Mouse (Mus musculus): ENCODE measurements around the gene Olfr551. TPM values are rescaled to one million over a fixed set of nuclear protein-coding genes. Genes with fewer than 3 reads are reported as not detected.

Gene Olfr551
- not detected for polyA plus RNA-seq (2017; shearing (Covaris generic))

DNA sequence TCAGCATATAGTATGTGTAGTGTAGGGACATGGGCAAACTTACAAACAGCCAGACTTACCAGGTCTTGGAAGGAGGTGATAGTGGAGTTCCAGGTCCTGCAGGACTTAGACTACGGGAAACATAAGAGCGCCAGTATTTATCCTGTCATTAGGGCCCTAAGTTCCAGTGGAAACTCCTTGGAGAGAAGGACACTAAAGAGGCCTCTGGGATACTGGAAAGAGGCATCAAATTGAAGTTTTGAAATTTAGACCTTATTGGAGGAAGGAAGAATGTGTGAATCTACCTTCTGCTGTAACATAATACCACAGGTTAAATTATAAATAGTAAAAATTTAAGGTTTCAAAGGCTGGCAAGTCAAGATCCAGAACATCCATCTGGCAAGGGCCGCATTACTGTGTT is at the start of gene Olfr551:
Gene Olfr551 (minus strand): TSS at position 101 of the 400 bp plus-strand sequence.

GRCm38 (mm10) chr7:102638132-102638531 is 46.4 kb upstream of the Olfr551 start, which contains the start of gene Olfr554:
TSS of gene Olfr554 (plus strand) at chr7:102638432.

DNA sequence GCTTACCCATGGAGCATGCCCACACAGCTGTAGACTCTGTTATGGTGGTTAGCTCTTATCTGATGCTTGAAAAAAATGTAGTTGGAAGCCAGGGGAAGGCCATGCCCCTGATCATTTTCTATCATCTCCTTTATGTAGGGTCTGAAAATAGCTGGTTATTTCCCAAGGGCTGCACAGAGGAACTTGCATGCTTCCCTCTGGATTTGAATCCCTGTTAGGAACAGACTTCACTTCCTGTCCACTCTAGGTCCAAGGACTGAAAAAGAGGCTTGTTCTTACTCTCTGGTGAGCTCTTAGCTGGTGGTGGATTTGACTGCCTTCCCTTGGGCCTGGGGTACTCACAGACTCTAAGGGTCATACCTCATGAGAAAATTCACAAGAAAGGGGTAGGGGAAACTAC is 26.4 kb upstream of the Olfr551 start, which contains the start of gene Olfr553:
Gene Olfr553 (minus strand): TSS at position 101 of the 400 bp plus-strand sequence.

DNA sequence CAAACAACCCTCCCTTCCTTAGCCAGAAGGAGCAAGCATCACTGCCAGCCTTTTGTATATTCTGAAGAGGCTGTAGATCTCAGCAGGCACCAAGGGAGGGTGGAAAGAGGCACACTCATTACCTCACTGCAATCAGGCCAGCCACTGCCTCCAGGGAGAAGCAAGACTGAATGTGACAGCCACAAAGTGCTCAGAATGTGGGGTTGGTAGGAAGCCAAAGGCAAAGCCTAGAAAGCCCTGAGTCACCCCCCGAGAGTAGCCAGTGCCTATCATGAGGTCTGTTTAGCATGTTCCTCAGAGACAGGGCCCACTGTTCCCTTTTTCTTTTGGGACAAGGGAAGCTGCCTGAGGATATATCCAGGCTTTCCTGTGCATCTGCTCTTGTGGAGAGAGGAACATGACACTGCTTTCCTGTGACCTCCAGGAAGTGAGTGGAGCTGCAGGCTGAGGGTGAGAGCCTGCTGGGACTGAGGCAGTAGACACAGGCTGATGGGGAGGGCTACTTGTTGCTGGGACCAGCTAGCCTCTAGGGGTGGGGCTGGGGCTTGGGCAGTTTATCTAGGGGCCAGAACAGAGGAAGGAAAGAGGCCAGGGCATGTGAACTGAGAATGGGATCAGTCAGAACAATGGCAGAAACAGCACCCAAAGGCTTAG is 5.8 kb upstream of the Olfr551 start, which contains the start of gene Olfr552:
Gene Olfr552 (plus strand): TSS at position 393 of the 654 bp plus-strand sequence.

GRCm38 (mm10) chr7:102571142-102571541 is 20.5 kb downstream of the Olfr551 start, which contains the start of gene Olfr550:
TSS of gene Olfr550 (plus strand) at chr7:102571442.

GRCm38 (mm10) chr7:102564999-102565997 is 26.4 kb downstream of the Olfr551 start, which contains the start of gene Trim21:
TSS of gene Trim21 (minus strand) at chr7:102565486.

GRCm38 (mm10) chr7:102549570-102549969 is 42.1 kb downstream of the Olfr551 start, which contains the start of gene Olfr549:
TSS of gene Olfr549 (plus strand) at chr7:102549870.

DNA sequence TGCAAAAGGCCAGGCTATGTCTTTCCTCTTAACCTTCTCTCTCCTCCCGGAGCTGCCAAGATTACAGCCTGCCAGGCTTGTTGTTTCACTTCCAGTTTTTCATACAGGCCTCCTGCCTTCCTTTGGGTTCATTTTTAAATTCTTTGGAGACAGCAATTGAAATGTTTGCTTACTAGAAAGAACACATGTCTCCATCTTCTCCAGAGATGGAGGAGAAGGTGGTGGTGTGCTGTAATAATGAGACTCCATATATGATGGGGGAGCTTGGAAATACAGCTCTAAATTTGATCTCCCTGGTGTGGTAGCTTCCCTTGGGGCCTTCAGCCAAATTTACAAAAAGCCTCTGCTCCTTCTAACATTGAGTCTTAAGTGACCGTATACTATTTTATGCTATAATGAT is 51.1 kb downstream of the Olfr551 start, which contains the start of gene Olfr548-ps1:
Gene Olfr548-ps1 (plus strand): TSS at position 301 of the 400 bp plus-strand sequence.

DNA sequence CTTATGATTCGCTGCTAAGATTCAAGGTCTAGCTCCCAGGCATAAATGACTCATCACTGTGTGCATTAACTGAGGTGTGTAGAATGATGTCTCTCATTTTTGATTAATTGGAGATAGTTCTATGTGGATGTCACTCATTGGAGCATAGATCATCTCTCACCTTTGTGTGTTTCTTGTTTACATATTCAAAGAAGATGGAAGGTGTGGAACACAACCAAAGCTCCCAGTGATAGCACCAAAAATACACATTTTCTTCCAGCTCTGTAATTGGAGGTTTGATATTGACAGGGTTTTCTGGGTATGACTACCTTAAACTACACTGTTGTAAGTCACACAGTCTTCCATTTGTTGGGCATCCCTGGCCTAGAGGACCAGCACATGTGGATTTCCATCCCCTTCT is 57.2 kb downstream of the Olfr551 start, which contains the start of gene Olfr547:
Gene Olfr547 (plus strand): TSS at position 301 of the 400 bp plus-strand sequence.

Other genes with a start within 250 kb of the Olfr551 start
- gene Rrm1, start 150.2 kb downstream of the Olfr551 start, polyA plus RNA-seq (2017; shearing (Covaris generic)), result 10 to 100 TPM; 40.4 to 42.0 TPM
- gene Olfr543, start 110.2 kb downstream of the Olfr551 start, polyA plus RNA-seq (2017; shearing (Covaris generic)), result 1 to 10 TPM in 1 of 2 experiments, not detected in 1; 1.2 TPM
- 1 to 10 TPM in 1 of 2 experiments, under 1 TPM in 1; 0.28 to 2.7 TPM for gene Olfr544, start 103.6 kb downstream of the Olfr551 start, polyA plus RNA-seq (2017; shearing (Covaris generic))
- gene Olfr545, start 92.3 kb downstream of the Olfr551 start, polyA plus RNA-seq (2017; shearing (Covaris generic)), result under 1 TPM; 0.28 to 0.97 TPM
- not detected for gene Olfr547, start 57.1 kb downstream of the Olfr551 start, polyA plus RNA-seq (2017; shearing (Covaris generic))
- gene Olfr548-ps1, start 51.0 kb downstream of the Olfr551 start, polyA plus RNA-seq (2017; shearing (Covaris generic)), result not detected
- under 1 TPM in 1 of 2 experiments, not detected in 1; 0.69 TPM for gene Olfr549, start 42.0 kb downstream of the Olfr551 start, polyA plus RNA-seq (2017; shearing (Covaris generic))
- 10 to 100 TPM; 96.3 to 99.0 TPM for gene Trim21, start 26.4 kb downstream of the Olfr551 start, polyA plus RNA-seq (2017; shearing (Covaris generic))
- not detected for gene Olfr550, start 20.4 kb downstream of the Olfr551 start, polyA plus RNA-seq (2017; shearing (Covaris generic))
- not detected for gene Olfr552, start 5.9 kb upstream of the Olfr551 start, polyA plus RNA-seq (2017; shearing (Covaris generic))
- gene Olfr553, start 26.3 kb upstream of the Olfr551 start, polyA plus RNA-seq (2017; shearing (Covaris generic)), result not detected
- gene Olfr554, start 46.5 kb upstream of the Olfr551 start, polyA plus RNA-seq (2017; shearing (Covaris generic)), result 1 to 10 TPM in 1 of 2 experiments, under 1 TPM in 1; 0.71 to 1.7 TPM
- not detected for gene Olfr555, start 66.9 kb upstream of the Olfr551 start, polyA plus RNA-seq (2017; shearing (Covaris generic))
- under 1 TPM in 1 of 2 experiments, not detected in 1; 0.30 TPM for gene Olfr556, start 73.0 kb upstream of the Olfr551 start, polyA plus RNA-seq (2017; shearing (Covaris generic))
- gene Trim68, start 95.4 kb upstream of the Olfr551 start, polyA plus RNA-seq (2017; shearing (Covaris generic)), result 10 to 100 TPM; 12.4 to 17.0 TPM
- gene Olfr557, start 104.0 kb upstream of the Olfr551 start, polyA plus RNA-seq (2017; shearing (Covaris generic)), result under 1 TPM in 1 of 2 experiments, not detected in 1; 0.24 TPM
- not detected for gene Olfr558, start 110.3 kb upstream of the Olfr551 start, polyA plus RNA-seq (2017; shearing (Covaris generic))
- gene Olfr33, start 127.2 kb upstream of the Olfr551 start, polyA plus RNA-seq (2017; shearing (Covaris generic)), result not detected
- 1 to 10 TPM in 1 of 2 experiments, not detected in 1; 1.5 TPM for gene Olfr559, start 135.6 kb upstream of the Olfr551 start, polyA plus RNA-seq (2017; shearing (Covaris generic))
- not detected for gene Olfr560, start 167.5 kb upstream of the Olfr551 start, polyA plus RNA-seq (2017; shearing (Covaris generic))
- not detected for gene Olfr78, start 167.6 kb upstream of the Olfr551 start, polyA plus RNA-seq (2017; shearing (Covaris generic))
- not detected for gene Olfr561, start 179.3 kb upstream of the Olfr551 start, polyA plus RNA-seq (2017; shearing (Covaris generic))
- gene Olfr564, start 211.6 kb upstream of the Olfr551 start, polyA plus RNA-seq (2017; shearing (Covaris generic)), result under 1 TPM in 1 of 2 experiments, not detected in 1; 0.49 TPM

Measured in inflammation-experienced regulatory T-cells (primary cell).